Mouse (Mus musculus) kidney, embryonic 14.5 days (tissue): ENCODE measurements around the gene Mios. TPM values are rescaled to one million over a fixed set of nuclear protein-coding genes. Genes with fewer than 3 reads are reported as not detected.

Experiments
- ATAC-seq: fragments of 200-750 bp; cut with Nextera tagmentation; 2 replicates; pipeline ENCODE4 v1.8.0; 2017; ENCODE audit warnings: moderate number of reproducible peaks, mild to moderate bottlenecking, moderate TSS enrichment, moderate library complexity; ENCODE audit not compliant: low FRiP score, low TSS enrichment
- H3K27ac ChIP-seq: fragments of 300-500 bp; sonication (generic); 2 replicates; pipeline ENCODE4 v1.5.1; 2014; ENCODE audit warnings: low read depth, mild to moderate bottlenecking, low read length, moderate library complexity, mixed read lengths
- H3K27me3 ChIP-seq: fragments of 300-500 bp; sonication (generic); 2 replicates; pipeline ENCODE4 v1.6.1; 2014; ENCODE audit warnings: mild to moderate bottlenecking, low read length; ENCODE audit not compliant: control insufficient read depth, insufficient read depth
- H3K36me3 ChIP-seq: fragments of 300-500 bp; sonication (generic); 2 replicates; pipeline ENCODE4 v1.6.1; 2014; ENCODE audit warnings: low read length, mixed read lengths; ENCODE audit not compliant: control insufficient read depth, insufficient read depth
- H3K4me1 ChIP-seq: fragments of 300-500 bp; sonication (generic); 2 replicates; pipeline ENCODE4 v1.6.1; 2014; ENCODE audit warnings: low read length, mixed read lengths; ENCODE audit not compliant: control insufficient read depth, insufficient read depth
- H3K4me2 ChIP-seq: fragments of 300-500 bp; sonication (generic); replicated peaks from 2 replicates; pipeline ENCODE4 v1.6.1; 2014; ENCODE audit warnings: low read depth, mild to moderate bottlenecking, low read length
- H3K4me3 ChIP-seq: fragments of 300-500 bp; sonication (generic); 2 replicates; pipeline ENCODE4 v1.5.1; 2014; ENCODE audit warnings: mild to moderate bottlenecking, low read length
- H3K9ac ChIP-seq: fragments of 300-500 bp; sonication (generic); 2 replicates; pipeline ENCODE4 v1.6.1; 2014; ENCODE audit warnings: low read depth, mild to moderate bottlenecking, low read length, moderate library complexity
- H3K9me3 ChIP-seq: fragments of 300-500 bp; sonication (generic); 2 replicates; pipeline ENCODE4 v1.6.1; 2016; ENCODE audit warnings: low read length; ENCODE audit not compliant: control insufficient read depth
- WGBS: fragments of 180-500 bp; shearing (Covaris S2); extraction: QIAGEN DNeasy Blood & Tissue Kit; methylation state at CpG from one replicate; pipeline ENCODE4 v1.1.7; 2014; 5-methylcytosine and 5-hydroxymethylcytosine counted together
- polyA plus RNA-seq: library from polyadenylated mRNA; unstranded; fragments of >200 nt; fragmentation: Nextera tagmentation; extraction: Ambion mirVana; gene quantifications from 2 replicates; pipeline ENCODE4 v1.2.1, GENCODE M21; 2014

Gene Mios
- polyA plus RNA-seq, 1 experiment from 2014 or later: 32.9 TPM

DNA sequence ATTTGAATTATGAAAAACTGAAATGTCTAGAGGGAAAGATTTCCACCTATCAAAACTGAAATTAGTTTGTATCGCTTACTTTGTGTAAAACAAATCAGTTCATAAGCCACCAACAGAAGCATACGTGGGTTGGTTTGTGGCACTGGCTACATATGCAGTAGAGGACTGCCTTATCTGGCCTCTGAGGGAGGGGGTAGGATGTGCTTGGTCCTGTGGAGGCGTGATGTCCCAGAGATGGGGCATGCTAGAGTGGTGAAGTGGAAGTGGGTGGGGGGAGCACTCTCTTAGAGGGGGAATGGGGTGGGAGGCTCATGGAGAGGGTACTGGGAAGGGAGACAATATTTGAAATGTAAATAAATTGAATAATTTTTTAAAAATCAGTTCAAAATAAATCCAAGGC is 19.1 kb upstream of the Mios start:
- no peak for ATAC-seq
- no peak overlapping the region for H3K4me2 ChIP-seq
- WGBS: 75% methylated on average over 3 of the region's 3 CpGs

DNA sequence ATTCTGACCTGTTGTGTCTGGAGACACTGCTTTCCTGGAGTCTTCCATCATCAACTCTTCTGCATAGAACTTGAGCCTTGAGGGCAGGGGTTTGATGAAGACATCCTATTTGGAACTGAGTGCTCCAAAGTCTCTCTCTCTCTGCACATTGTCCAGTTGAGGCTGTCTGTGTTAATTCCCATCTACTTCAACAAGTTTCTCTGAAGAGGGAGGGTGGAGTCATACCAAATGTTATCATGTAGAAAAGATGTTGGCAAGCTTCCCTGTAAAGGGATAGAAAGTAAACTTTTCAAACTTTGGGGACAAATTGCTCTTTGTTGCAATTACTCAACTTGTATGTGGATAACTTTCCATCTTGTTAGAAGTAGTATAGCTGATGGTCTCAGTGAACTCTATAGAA is 16.5 kb upstream of the Mios start, which contains the start of gene Col28a1:
Gene Col28a1, minus strand, starts transcription at position 101 of the 400 bp plus-strand sequence.
- Histone ChIP-seq H3K9ac (no peak within 1 kb of the TSS), H3K27me3 (no peaks in the 10 kb centered on the region), H3K4me1 (no peaks in the 10 kb centered on the region), H3K36me3 (no peaks in the 10 kb centered on the region), H3K9me3 (0 out of 2 replicates have a peak, but pooled peaks cover 4% of the 10 kb centered on the region), H3K4me2 (no peak within 1 kb of the TSS), H3K27ac (no peak within 1 kb of the TSS), H3K4me3 (no peak within 1 kb of the TSS)
- ATAC-seq: no peak

More for the DNA sequence above, 19.1 kb upstream of the Mios start:
- Histone ChIP-seq H3K4me1 (no peaks in the 10 kb centered on the region), H3K27me3 (no peaks in the 10 kb centered on the region), H3K4me3 (no peak overlapping the region), H3K36me3 (no peaks in the 10 kb centered on the region), H3K9ac (no peak overlapping the region), H3K27ac (no peak overlapping the region), H3K9me3 (no peaks in the 10 kb centered on the region)

DNA sequence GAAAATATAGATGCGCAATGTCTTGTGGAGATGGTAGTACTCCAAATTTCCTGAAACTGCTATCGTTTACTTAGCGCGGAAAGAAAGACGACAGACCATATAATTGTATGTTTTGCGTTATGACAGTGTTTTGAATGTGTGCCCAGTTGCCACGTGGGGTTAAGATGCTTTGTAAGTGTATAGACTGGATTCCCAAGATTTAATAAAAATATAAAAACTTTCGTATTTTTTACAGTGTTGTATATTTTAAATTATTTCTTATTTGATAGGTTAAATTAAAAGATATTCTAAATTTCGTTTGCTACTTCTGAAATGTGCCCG is 804 bp downstream of the Mios start:
- Histone ChIP-seq H3K27me3 (no peaks in the 10 kb centered on the region), H3K4me1 (peaks cover 8% of the 10 kb centered on the region; the same call in 1 of the 2 replicates), H3K4me3 (peak overlapping the region; percentile 76), H3K36me3 (peaks cover 8% of the 10 kb centered on the region; the same call in 1 of the 2 replicates), H3K27ac (peak overlapping the region; percentile 95), H3K9ac (peak overlapping the region; percentile 90), H3K4me2 (peak overlapping the region; percentile 54), H3K9me3 (no peaks in the 10 kb centered on the region)
- WGBS: 10% methylated on average over 10 of the region's 10 CpGs
- ATAC-seq: no peak

DNA sequence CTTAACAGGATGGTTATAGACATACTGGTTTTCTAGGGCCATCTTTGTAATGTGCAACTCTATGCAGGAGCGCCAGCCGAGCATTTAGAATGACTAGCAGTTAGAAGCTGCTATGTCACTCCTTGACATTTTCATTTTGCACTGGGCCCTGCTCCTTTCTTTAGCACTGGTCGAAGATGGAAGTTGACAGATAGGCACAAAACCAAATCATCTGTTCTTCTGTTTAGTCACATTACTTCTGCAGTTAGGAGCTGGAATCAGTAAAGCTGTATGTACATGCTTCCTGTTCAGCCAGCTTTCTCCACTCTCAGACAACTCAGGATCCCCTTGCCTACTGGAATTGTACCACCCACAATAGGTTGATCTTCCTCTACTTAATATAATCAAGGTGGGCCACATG is 1.6 kb downstream of the Mios start:
- Histone ChIP-seq H3K36me3 (peaks cover 16% of the 10 kb centered on the region), H3K9ac (no peak overlapping the region), H3K4me1 (peaks cover 8% of the 10 kb centered on the region; the same call in 1 of the 2 replicates), H3K4me2 (peak overlapping the region; percentile 54; the same call in 1 of the 2 replicates), H3K27ac (no peak overlapping the region), H3K9me3 (no peaks in the 10 kb centered on the region), H3K27me3 (no peaks in the 10 kb centered on the region), H3K4me3 (no peak overlapping the region)
- ATAC-seq: no peak
- 95% methylated on average over 3 of the region's 3 CpGs for WGBS

DNA sequence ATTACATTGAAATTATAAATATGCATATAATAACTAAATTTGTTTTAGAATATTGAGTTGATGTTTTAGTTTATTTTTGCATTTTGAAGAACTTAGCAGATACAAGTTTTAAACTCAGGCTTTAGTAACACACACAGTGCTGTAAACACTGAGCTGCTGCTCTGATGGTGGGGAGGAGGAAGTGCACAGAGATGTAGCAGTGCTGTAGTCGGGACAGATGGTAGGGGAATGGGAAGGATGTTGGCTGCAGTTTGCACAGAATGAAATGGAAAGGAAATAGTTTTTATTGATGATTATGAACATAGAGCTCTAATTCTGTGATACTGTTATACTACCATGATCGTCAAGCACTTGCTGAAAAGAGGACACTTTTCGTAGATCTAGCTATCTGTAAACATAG is 18.0 kb downstream of the Mios start:
- Histone ChIP-seq H3K27ac (no peak overlapping the region), H3K27me3 (no peaks in the 10 kb centered on the region), H3K36me3 (peaks cover 21% of the 10 kb centered on the region; the same call in 1 of the 2 replicates), H3K4me3 (no peak overlapping the region), H3K4me2 (no peak overlapping the region), H3K4me1 (no peaks in the 10 kb centered on the region), H3K9me3 (no peaks in the 10 kb centered on the region), H3K9ac (no peak overlapping the region)
- whole genome bisulfite sequencing: 87% methylated on average over 3 of the region's 3 CpGs
- no peak for ATAC-seq

DNA sequence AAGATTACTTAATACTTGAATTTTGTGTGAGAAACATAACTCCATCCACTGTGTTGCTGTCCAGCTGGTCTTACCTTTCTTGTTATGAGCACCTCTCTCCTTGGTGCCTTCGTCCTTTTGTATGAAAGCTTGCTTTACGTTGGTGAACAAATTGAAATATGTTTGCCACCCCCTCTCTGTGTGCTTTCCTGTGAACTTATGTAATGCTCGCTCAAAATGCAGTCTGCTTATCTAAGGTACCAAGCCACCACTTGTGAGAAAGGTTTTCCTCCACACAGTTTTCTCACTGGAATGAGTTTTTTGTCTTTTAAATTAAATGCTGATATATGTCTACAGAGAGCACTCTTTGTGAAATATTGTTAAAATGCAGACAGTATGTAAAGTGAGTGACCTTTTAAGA is 19.6 kb downstream of the Mios start:
- H3K4me1 ChIP-seq: no peaks in the 10 kb centered on the region
- H3K27me3 ChIP-seq: no peaks in the 10 kb centered on the region
- no peak overlapping the region for H3K4me3 ChIP-seq
- 94% methylated on average over 3 of the region's 3 CpGs for WGBS
- H3K9ac ChIP-seq: no peak overlapping the region
- H3K27ac ChIP-seq: no peak overlapping the region
- no peak overlapping the region for H3K4me2 ChIP-seq
- H3K9me3 ChIP-seq: no peaks in the 10 kb centered on the region
- no peak for ATAC-seq
- H3K36me3 ChIP-seq: peaks cover 29% of the 10 kb centered on the region; the same call in 1 of the 2 replicates

DNA sequence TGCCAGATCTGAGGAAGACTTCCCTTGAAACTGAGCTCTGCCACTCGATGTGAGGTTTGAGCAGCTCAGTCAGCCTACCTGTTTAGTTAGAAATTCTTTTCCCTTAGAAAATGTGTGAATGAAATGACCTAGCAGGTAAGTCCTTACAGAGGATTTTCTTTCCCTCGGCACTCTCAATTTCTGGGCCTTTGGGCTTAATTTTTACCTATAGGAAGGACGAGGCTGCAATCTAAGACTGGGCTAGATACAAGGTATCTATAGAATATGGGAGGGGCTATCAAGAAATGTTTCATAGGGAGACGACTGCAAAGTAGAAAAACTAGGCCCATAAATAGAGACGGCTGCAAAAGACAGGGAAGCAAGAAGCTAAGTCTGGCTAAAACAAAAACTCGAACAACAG is 49.3 kb downstream of the Mios start:
- WGBS: 6% methylated on average over 6 of the region's 6 CpGs
- no peak for ATAC-seq
- peaks cover 9% of the 10 kb centered on the region; the same call in 1 of the 2 replicates for H3K36me3 ChIP-seq

DNA sequence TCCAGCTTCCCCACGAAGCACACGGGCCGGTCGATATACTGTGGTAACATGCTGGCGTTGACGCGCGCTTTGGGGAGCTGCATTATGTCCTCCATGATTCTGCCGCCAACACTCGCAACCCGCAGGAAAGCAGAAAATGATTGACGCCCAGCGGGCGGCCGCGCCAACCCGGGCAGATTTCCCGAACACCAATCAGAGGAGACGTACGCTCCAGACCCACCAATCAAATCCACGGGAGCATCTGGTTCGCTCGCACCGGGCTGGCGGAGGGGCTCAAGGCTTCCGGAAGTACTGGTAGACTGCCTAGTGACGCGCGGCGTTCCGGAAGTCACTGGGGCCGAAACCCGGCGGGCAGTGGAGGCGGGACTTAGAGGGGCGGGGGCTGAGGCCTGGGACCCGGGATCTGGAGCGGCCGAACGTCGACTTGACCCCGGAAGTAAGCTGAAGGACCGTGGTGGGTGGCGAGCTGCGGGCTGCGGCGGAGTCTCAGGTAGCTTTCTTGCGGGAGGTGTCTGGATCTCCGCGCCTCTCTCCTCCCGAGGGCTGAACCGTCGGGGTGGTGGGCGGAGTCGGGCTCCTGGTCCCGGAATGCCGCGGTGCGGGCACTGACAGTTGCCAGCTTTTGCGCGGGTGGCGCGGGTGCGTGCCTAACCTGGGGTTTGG is 50.1 kb downstream of the Mios start, which contains the start of the genes Rpa3, Umad1 and Gm45062:
Gene Rpa3, minus strand, starts transcription at position 170 of the 663 bp plus-strand sequence.
Gene Umad1, plus strand, starts transcription at position 285 of the 663 bp plus-strand sequence.
Gene Gm45062, plus strand, starts transcription at position 447 of the 663 bp plus-strand sequence.
- peak within 1 kb of the TSS; percentile 87 for H3K4me2 ChIP-seq
- H3K36me3 ChIP-seq: peaks cover 9% of the 10 kb centered on the region; the same call in 1 of the 2 replicates
- no peaks in the 10 kb centered on the region for H3K27me3 ChIP-seq
- peak within 1 kb of the TSS; percentile 78 for H3K9ac ChIP-seq
- 0 out of 2 replicates have a peak, but pooled peaks cover 2% of the 10 kb centered on the region for H3K4me1 ChIP-seq
- H3K4me3 ChIP-seq: peak within 1 kb of the TSS; percentile 86
- under 1% methylated on average over 64 of the region's 64 CpGs for WGBS
- ATAC-seq: peak; percentile 100
- H3K27ac ChIP-seq: peak within 1 kb of the TSS; percentile 53; the same call in 1 of the 2 replicates
- no peaks in the 10 kb centered on the region for H3K9me3 ChIP-seq

More for the DNA sequence above, 49.3 kb downstream of the Mios start:
- Histone ChIP-seq H3K4me3 (peak overlapping the region; percentile 86), H3K4me2 (peak overlapping the region; percentile 66), H3K27ac (peak overlapping the region; percentile 53; the same call in 1 of the 2 replicates), H3K4me1 (0 out of 2 replicates have a peak, but pooled peaks cover 2% of the 10 kb centered on the region), H3K9me3 (no peaks in the 10 kb centered on the region), H3K27me3 (no peaks in the 10 kb centered on the region), H3K9ac (peak overlapping the region; percentile 78)

DNA sequence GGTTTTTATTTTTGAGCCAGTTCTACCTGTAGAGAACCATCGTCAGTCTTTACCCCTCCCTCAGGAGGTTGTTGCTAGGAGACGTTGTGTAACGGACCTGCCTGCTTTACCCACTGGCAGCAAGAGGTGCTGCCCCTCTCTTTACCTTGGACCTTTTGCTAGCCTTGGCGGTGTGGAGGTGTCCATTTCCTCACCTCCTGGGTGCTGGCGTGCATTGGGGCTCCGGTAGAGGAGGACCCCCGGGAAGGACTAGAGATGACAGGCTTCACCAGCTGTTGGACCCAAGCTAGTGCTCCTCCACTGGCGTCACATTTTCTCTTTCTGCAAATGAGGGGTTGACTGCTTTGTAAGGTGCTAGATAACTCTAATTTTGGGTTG is 50.6 kb downstream of the Mios start:
- Histone ChIP-seq H3K9ac (peak overlapping the region; percentile 69), H3K27ac (no peak overlapping the region), H3K4me1 (0 out of 2 replicates have a peak, but pooled peaks cover 2% of the 10 kb centered on the region), H3K4me3 (peak overlapping the region; percentile 86), H3K4me2 (peak overlapping the region; percentile 87), H3K9me3 (no peaks in the 10 kb centered on the region), H3K36me3 (peaks cover 6% of the 10 kb centered on the region; the same call in 1 of the 2 replicates), H3K27me3 (no peaks in the 10 kb centered on the region)
- WGBS: 0% methylated on average over 8 of the region's 8 CpGs
- ATAC-seq: no peak
